Mouse (Mus musculus) hindbrain, embryonic 10.5 days (tissue): ENCODE measurements at regions not wholly inside any gene's neighbourhood (a gene's known extent, or its start where the extent isn't known, plus 50 kb on each side); places are given as distances from the start of the nearest gene placed in this dataset.
"Not testable (repeated sequence)": the region's sequence is repeated elsewhere in the genome, so short reads cannot be mapped to it uniquely, and the experiment has no call there.

Experiments
- DNase-seq: peaks from one replicate; pipeline ENCODE4 v3.0.0-alpha.2; 2017; ENCODE audit warnings: low spot score
- H3K27ac ChIP-seq: fragments of 300-500 bp; sonication (generic); 2 replicates; pipeline ENCODE4 v1.5.1; 2016; ENCODE audit warnings: mild to moderate bottlenecking, moderate library complexity
- H3K27me3 ChIP-seq: fragments of 300-500 bp; sonication (generic); 2 replicates; pipeline ENCODE4 v1.6.1; 2016; ENCODE audit warnings: mild to moderate bottlenecking; ENCODE audit not compliant: poor library complexity, insufficient read depth, severe bottlenecking
- H3K36me3 ChIP-seq: fragments of 300-500 bp; sonication (generic); 2 replicates; pipeline ENCODE4 v1.6.1; 2016; ENCODE audit warnings: mild to moderate bottlenecking, moderate library complexity
- H3K4me1 ChIP-seq: fragments of 300-500 bp; sonication (generic); replicated peaks from 2 replicates; pipeline ENCODE4 v1.6.1; 2016; ENCODE audit warnings: mild to moderate bottlenecking
- H3K4me3 ChIP-seq: fragments of 300-500 bp; sonication (generic); 2 replicates; pipeline ENCODE4 v1.5.1; 2016; ENCODE audit warnings: mild to moderate bottlenecking, moderate library complexity
- H3K9me3 ChIP-seq: fragments of 300-500 bp; sonication (generic); 2 replicates; pipeline ENCODE4 v1.6.1; 2016; ENCODE audit warnings: mild to moderate bottlenecking, moderate library complexity
- WGBS: fragments of 180-500 bp; shearing (Covaris S2); methylation state at CpG from one replicate; pipeline ENCODE4 v1.1.7; 2016; 5-methylcytosine and 5-hydroxymethylcytosine counted together

- WGBS: 64% methylated on average over 2 of the region's 2 CpGs
- DNase-seq: no peak
- Histone ChIP-seq H3K27me3 (no peaks in the 10 kb centered on the region), H3K27ac (no peak overlapping the region), H3K9me3 (no peaks in the 10 kb centered on the region), H3K4me3 (no peak overlapping the region), H3K4me1 (no peaks in the 10 kb centered on the region), H3K36me3 (no peaks in the 10 kb centered on the region)
Observed at GRCm38 (mm10) chr11:16611741-16612140, 103.5 kb upstream of the Sec61g start.

- H3K9me3 ChIP-seq: no peaks in the 10 kb centered on the region
- H3K4me3 ChIP-seq: no peak overlapping the region
- WGBS: 70% methylated on average over 3 of the region's 3 CpGs
- H3K36me3 ChIP-seq: no peaks in the 10 kb centered on the region
- no peak for DNase-seq
- H3K27ac ChIP-seq: no peak overlapping the region
- no peaks in the 10 kb centered on the region for H3K27me3 ChIP-seq
- H3K4me1 ChIP-seq: no peaks in the 10 kb centered on the region
Observed at GRCm38 (mm10) chr11:16612524-16612923, 104.2 kb upstream of the Sec61g start.

GRCm38 (mm10) chr11:16619736-16620135 is 111.5 kb upstream of the Sec61g start:
- Histone ChIP-seq H3K27ac (no peak overlapping the region), H3K27me3 (no peaks in the 10 kb centered on the region), H3K4me1 (no peaks in the 10 kb centered on the region), H3K36me3 (no peaks in the 10 kb centered on the region), H3K4me3 (no peak overlapping the region), H3K9me3 (no peaks in the 10 kb centered on the region)
- WGBS: 80% methylated on average over 1 of the region's 1 CpGs
- DNase-seq: no peak

DNA sequence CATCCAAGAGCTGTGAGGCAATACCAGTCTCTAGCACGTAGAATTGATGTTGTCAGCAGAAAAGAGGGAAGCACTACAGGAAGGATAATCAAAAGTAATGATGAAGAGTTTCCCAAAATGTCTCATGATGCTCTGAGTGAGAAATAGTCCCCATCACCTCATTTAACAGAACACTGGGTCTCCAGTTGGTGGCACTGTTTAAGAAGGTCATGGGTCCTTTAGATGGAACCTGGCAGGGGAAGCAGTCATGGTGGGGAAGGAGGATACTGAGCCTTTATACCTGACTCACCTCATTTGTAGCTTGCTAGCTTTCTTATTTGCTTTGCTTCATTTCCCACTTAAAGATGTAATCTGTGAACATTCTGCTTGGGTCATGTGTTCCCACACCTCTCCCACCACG is 115.4 kb upstream of the Sec61g start:
- 75% methylated on average over 2 of the region's 2 CpGs for WGBS
- H3K36me3 ChIP-seq: no peaks in the 10 kb centered on the region
- no peaks in the 10 kb centered on the region for H3K9me3 ChIP-seq
- H3K27me3 ChIP-seq: no peaks in the 10 kb centered on the region
- H3K27ac ChIP-seq: no peak overlapping the region
- no peaks in the 10 kb centered on the region for H3K4me1 ChIP-seq
- no peak overlapping the region for H3K4me3 ChIP-seq
- no peak for DNase-seq

DNA sequence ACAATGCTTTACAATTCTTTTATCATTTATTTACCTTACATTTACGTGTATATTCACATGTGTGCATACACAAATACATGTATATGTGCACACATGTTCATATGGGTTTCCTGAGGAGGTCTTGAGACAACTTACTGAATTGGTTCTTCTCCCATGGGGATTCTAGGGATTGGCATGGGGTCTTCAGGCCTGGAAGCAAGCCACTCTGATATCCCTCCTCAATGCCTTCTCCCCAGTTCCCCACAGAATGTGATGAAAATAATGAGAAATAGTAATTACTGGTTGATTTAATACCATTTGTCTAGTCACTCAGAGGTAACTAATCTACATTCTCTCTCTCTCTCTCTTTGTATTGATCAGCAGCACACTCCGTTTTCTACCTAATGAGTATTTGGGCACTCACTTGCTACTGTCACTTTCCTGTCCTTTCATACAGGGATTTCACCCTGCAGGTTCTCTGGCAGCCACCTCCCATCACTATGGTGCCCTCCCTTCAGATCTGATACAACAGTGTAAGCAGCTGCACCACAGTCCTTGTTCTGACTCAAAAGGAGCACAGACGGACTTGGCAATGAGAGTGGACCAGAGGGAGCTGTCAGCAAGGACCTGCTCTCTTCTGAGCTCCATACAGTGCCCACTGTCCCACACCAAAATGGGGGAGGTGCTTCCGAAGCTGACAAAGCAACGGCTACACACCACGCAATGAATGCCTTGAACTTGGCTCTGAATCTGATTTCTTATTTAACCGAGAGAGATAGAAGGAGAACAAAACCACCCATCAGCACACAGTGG is 119.2 kb upstream of the Sec61g start:
- no peak for DNase-seq
- WGBS: 72% methylated on average over 7 of the region's 7 CpGs
- Histone ChIP-seq H3K27ac (no peak overlapping the region), H3K27me3 (no peaks in the 10 kb centered on the region), H3K9me3 (no peaks in the 10 kb centered on the region), H3K4me1 (no peaks in the 10 kb centered on the region), H3K4me3 (no peak overlapping the region), H3K36me3 (no peaks in the 10 kb centered on the region)

DNA sequence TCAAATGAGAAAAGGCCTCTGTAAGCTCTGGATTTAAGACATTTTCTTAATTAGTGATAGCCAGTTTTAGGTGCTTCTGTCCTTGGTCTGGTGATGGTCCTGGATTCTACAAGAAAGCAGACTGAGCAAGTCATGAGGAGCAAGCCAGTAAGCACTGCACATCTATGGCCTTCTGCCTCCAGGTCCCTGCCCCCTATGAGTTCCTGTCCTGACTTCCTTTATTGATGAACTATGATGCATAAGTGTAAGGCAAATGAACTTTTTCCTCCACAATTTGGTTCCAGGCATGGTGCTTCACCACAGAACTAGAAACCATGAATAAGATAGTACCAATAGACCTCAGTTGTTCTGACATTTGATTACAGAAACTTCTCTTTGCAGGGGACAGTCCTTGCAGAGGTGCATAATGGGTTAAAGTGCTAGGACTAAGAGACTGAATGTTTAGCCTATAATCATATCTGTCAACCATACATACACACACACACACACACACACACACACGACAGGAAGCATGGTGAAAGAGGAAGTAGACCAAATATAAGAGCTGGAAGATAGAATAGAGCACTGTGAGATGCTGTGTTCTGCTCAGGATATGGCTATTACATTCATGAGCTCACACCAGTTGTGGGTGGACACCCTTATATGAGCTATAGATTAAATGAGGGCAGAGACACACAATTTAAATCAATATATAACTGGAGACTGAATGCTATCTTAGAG is 121.3 kb upstream of the Sec61g start:
- WGBS: 67% methylated on average over 1 of the region's 1 CpGs
- H3K9me3 ChIP-seq: no peaks in the 10 kb centered on the region

GRCm38 (mm10) chr11:16635796-16636195 is 116.2 kb upstream of the Egfr start:
- H3K27ac ChIP-seq, H3K9me3 ChIP-seq, H3K36me3 ChIP-seq, H3K27me3 ChIP-seq, H3K4me1 ChIP-seq, DNase-seq, H3K4me3 ChIP-seq: not testable (repeated sequence)
- 94% methylated on average over 11 of the region's 11 CpGs for WGBS

More for the DNA sequence above, 121.3 kb upstream of the Sec61g start:
- Histone ChIP-seq H3K4me1 (no peaks in the 10 kb centered on the region), H3K27ac (no peak overlapping the region), H3K36me3 (no peaks in the 10 kb centered on the region), H3K4me3 (no peak overlapping the region), H3K27me3 (no peaks in the 10 kb centered on the region)
- no peak for DNase-seq

- Histone ChIP-seq H3K4me3 (no peak overlapping the region), H3K27ac (no peak overlapping the region), H3K9me3 (no peaks in the 10 kb centered on the region), H3K27me3 (no peaks in the 10 kb centered on the region), H3K4me1 (no peaks in the 10 kb centered on the region), H3K36me3 (no peaks in the 10 kb centered on the region)
- 88% methylated on average over 2 of the region's 2 CpGs for WGBS
- DNase-seq: no peak
Observed at GRCm38 (mm10) chr11:16637679-16638078, 114.3 kb upstream of the Egfr start.

- H3K36me3 ChIP-seq: no peaks in the 10 kb centered on the region
- no peaks in the 10 kb centered on the region for H3K4me1 ChIP-seq
- H3K9me3 ChIP-seq: no peaks in the 10 kb centered on the region
- WGBS: 86% methylated on average over 4 of the region's 4 CpGs
- no peaks in the 10 kb centered on the region for H3K27me3 ChIP-seq
- no peak overlapping the region for H3K27ac ChIP-seq
- H3K4me3 ChIP-seq: no peak overlapping the region
- DNase-seq: no peak
Observed at GRCm38 (mm10) chr11:16638349-16638748, 113.7 kb upstream of the Egfr start.

DNA sequence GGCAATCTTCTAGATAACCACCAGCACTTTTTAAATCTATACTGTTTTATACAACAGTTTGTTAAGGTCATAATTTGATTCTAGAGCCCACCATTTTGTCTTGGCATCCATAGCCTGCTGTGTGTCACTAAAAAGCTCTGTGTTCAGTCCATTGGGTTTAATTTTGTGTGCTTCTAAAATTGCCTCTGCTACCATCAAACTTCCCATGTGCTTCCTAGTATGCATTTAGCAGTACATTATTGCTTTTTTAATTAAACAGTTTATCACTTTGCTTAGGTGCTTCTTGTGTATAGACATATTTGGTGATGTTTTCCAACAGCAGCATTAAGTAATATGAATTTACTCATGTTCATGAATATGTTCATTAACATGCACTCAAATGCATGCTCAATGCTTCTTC is 102.4 kb upstream of the Egfr start:
- H3K36me3 ChIP-seq: no peaks in the 10 kb centered on the region
- no peaks in the 10 kb centered on the region for H3K4me1 ChIP-seq
- no peaks in the 10 kb centered on the region for H3K27me3 ChIP-seq

GRCm38 (mm10) chr11:16663806-16664205 is 88.2 kb upstream of the Egfr start:
- Histone ChIP-seq H3K36me3 (no peaks in the 10 kb centered on the region), H3K27ac (no peak overlapping the region), H3K27me3 (no peaks in the 10 kb centered on the region), H3K9me3 (no peaks in the 10 kb centered on the region), H3K4me3 (no peak overlapping the region), H3K4me1 (no peaks in the 10 kb centered on the region)
- 90% methylated on average over 3 of the region's 3 CpGs for WGBS
- no peak for DNase-seq

More for the DNA sequence above, 102.4 kb upstream of the Egfr start:
- Histone ChIP-seq H3K4me3 (no peak overlapping the region), H3K27ac (no peak overlapping the region), H3K9me3 (no peaks in the 10 kb centered on the region)
- no peak for DNase-seq

GRCm38 (mm10) chr11:16669453-16670251 is 82.4 kb upstream of the Egfr start:
- Histone ChIP-seq H3K27me3 (no peaks in the 10 kb centered on the region), H3K4me3 (no peak overlapping the region), H3K27ac (no peak overlapping the region), H3K9me3 (no peaks in the 10 kb centered on the region), H3K4me1 (no peaks in the 10 kb centered on the region), H3K36me3 (no peaks in the 10 kb centered on the region)
- no peak for DNase-seq
- WGBS: 90% methylated on average over 4 of the region's 4 CpGs

DNA sequence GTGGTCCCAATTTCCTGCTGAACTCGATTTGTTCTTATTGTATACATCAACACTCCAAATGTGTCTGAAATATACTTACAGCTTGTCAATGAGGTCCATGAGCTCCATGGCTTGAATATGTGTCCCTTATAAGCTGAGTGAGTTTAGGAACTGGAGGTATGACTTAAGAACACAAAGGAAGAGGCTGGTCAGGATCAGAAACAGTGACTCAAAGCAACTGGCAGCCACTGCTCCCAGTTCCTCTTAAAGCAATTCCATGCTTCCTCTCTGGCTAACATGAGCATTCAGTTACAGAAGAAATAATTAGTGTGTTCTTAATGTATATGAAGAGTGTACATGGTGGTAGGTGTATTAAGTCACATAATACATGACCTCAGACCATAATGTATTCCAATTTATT is 81.7 kb upstream of the Egfr start:
- Histone ChIP-seq H3K36me3 (no peaks in the 10 kb centered on the region), H3K4me3 (no peak overlapping the region), H3K27me3 (no peaks in the 10 kb centered on the region), H3K4me1 (no peaks in the 10 kb centered on the region), H3K27ac (no peak overlapping the region), H3K9me3 (no peaks in the 10 kb centered on the region)
- no peak for DNase-seq
- WGBS: 79% methylated on average over 1 of the region's 1 CpGs
